Mouse (Mus musculus): ENCODE data around the gene Vmn1r76.

Gene Vmn1r76

GRCm38 (mm10) chr7:11938113-11938512 lies at the start of gene Vmn1r76:
TSS of gene Vmn1r76 (minus strand) at chr7:11938213.
- no peak for DNase-seq (ENCODE audit: low spot score in 2 of 2)

GRCm38 (mm10) chr7:11972611-11973010 lies 34.6 kb upstream of the Vmn1r76 start:
- DNase-seq (ENCODE audit: low spot score in 2 of 2), result no peak

- DNase-seq (ENCODE audit: low spot score in 2 of 2), result no peak
These were observed 10.0 kb upstream of the Vmn1r76 start for GRCm38 (mm10) chr7:11947991-11948390.

GRCm38 (mm10) chr7:11874330-11874729 lies 63.7 kb downstream of the Vmn1r76 start, which contains the start of gene Vmn1r75:
TSS of gene Vmn1r75 (plus strand) at chr7:11874630.
- DNase-seq (ENCODE audit: low spot score in 2 of 2), result no peak
